Mouse (Mus musculus) lung, adult 2 months (tissue): ENCODE data around the gene Pde6d.

Source experiments
- CTCF ChIP-seq: fragments of 200-500 bp; IDR thresholded peaks from 2 replicates; pipeline ENCODE4 v1.5.1; 2011; ENCODE audit warnings: mild to moderate bottlenecking, low read length, control low read depth; ENCODE audit not compliant: insufficient read depth
- POLR2A ChIP-seq: fragments of 200-500 bp; IDR thresholded peaks from 2 replicates; pipeline ENCODE4 v1.6.1; 2011; ENCODE audit warnings: low read depth, mild to moderate bottlenecking, control low read depth, low read length, borderline replicate concordance; ENCODE audit errors: extremely low read depth

- TF ChIP-seq POLR2A = no peak
- no peak for TF ChIP-seq CTCF
Observed at GRCm38 (mm10) chr1:86622296-86622695, 39.9 kb upstream of the Pde6d start.
